Mouse (Mus musculus): ENCODE measurements around the gene Zfp3.

Zfp3 gene

DNA sequence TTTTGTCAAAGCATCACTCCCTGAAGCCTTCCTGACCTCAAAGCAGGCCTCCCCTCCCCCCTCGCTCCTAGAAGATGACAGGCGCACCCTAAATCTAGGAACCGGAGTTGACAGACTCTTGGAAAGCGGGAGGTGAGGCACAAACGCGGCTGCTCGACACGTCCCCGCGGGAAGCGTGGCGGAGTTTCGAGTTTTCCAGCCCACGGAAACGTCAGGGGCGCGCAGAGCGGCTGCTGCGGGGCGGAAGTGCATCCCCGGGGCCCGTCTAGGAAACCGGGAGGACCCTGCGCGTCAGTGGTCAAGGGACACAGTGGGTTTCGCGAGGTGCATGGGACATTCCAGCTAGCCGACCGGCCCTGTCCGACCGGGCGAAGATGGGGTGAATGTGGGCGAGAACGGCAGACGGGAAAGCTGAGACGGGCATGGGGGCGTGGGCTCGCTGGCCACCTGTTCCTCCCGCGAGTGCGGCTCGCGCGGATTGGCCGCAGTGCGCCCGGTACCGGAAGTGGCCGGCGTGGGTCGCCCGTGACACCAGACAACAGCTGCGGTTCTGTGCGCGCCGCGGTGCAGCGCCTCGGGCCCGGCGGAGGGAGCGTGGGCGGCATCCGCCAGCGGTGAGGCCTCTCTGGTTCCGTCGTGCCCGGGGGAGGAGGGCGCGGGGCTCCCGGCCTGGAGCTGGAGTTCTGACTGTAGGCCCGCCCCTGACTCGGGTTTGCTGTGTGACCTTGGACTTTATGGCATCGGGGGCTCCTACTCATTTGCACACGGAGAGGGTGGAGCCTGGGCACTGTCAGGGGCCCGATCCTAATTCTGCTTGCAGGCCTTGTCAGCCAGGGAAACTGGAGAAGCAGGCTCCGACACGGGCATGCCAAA is at the start of gene Zfp3:
Zfp3 (plus strand) TSS at position 274 of the 873 bp plus-strand sequence.
- peak; percentile 78 for DNase-seq (ENCODE audit: low read depth, low spot score)

DNA sequence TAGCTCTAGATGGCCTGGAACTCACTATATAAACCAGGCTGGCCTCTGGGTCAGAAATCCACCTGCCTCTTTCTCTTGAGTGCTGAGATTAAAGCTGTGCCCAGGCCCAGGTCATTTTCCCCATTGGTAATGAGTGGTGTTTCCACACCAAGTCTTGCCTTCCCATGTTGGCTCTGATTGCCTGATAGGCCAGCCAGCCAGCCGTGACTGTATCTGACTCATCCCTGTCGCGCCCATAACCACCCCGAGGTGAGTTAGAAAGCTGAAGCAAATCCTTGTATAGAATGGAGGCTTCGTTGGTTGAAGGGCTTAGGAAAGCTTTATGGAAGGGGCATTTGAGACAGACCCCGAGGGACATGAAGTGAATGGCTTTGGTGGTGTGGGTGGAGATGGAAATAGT is 48.2 kb upstream of the Zfp3 start:
- DNase-seq (ENCODE audit: low read depth, low spot score), result no peak

DNA sequence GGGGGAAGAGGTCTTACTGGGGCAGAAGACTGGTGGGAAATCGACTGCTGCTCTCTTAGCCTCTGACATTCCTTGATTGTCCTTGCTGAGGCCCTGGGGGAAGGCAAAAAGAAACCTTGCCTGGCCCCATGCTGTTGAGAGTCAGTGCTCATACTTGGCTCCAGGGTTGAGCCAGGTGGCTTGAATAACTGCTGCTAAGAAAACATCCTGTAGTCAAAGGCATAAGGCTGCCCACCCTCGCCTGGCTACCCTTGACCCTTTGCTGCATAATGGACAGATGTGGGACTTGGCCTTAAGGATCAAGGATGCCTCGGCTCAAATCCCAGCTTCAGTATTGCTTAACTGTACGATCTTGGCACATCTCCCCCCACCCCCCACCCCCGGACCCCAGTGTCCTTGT is 45.5 kb upstream of the Zfp3 start:
- no peak for DNase-seq (ENCODE audit: low read depth, low spot score)

DNA sequence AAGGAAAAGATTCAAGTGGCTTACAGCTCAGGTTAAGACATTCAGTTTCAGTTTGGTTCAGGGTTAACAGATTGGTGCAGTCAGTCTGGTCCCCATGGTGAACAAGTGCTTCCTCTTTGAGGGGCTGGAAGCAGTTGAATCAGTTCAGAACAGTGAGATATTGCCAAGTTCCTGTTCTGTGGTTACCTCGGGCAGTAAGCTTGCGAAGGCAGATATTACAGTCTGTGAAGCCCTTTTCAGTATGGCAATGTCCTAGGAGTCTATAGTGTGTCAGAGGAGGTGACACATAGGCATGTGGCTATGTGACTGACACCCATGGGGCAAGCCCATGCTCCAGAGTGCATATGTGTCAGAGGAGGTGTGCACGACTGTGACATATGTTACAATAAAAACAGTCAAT is 43.4 kb upstream of the Zfp3 start:
- no peak for DNase-seq (ENCODE audit: low read depth, low spot score)

- no peak for DNase-seq (ENCODE audit: low read depth, low spot score)
Observed at GRCm38 (mm10) chr11:70721072-70721471, 42.9 kb upstream of the Zfp3 start.

- no peak for DNase-seq (ENCODE audit: low read depth, low spot score)
Observed at GRCm38 (mm10) chr11:70724706-70725105, 39.3 kb upstream of the Zfp3 start.

DNA sequence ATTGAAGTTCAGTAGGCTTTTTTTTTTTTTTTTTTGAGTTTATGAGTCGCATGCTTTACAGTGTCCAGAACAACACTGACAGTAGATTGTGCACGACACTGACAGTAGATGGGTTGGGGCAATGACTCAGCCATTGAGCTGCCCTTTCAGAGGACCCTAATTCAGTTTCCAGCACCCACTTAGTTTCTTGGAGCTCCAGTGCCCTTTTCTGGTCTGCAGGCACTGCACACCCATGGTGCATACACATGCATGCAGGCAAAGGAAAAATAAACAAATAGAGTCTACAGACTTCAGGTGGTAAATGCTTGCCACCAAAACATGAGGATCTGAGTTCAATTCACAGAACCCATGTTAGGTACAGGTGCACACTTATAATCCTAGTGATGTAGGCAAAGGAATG is 37.4 kb upstream of the Zfp3 start:
- DNase-seq (ENCODE audit: low read depth, low spot score), result no peak

GRCm38 (mm10) chr11:70727385-70727784 is 36.6 kb upstream of the Zfp3 start:
- DNase-seq (ENCODE audit: low read depth, low spot score), result no peak

DNA sequence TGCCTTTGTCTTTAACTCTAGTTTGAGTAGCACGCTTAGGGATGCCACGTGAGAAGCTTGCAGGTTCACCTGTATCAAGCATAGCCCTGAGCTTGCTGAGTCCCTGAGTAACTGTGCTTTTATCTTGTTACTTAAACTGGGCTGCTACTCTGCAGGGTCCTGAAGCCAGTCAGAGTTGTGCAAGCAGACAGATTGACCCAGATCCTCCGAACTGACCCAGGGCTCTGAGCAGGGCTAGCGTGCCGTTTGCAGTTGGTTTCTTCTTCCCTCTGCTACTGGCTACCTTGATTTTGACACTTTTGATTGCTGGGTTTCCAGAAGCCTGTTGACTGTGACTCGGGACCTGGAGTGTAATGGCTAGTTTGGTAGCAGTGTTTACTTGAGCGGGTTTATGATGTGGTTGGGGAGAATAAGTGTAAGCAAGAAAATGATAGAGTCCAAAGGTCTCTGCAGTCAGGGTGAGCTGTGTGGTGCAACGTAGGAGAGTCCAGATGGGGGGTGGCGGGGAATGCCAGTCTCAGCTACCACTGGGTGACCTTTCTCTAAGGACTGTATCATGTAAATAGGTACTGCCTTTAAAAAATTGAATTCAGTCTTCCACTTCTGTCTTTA is 33.5 kb upstream of the Zfp3 start:
- no peak for DNase-seq (ENCODE audit: low read depth, low spot score)

DNA sequence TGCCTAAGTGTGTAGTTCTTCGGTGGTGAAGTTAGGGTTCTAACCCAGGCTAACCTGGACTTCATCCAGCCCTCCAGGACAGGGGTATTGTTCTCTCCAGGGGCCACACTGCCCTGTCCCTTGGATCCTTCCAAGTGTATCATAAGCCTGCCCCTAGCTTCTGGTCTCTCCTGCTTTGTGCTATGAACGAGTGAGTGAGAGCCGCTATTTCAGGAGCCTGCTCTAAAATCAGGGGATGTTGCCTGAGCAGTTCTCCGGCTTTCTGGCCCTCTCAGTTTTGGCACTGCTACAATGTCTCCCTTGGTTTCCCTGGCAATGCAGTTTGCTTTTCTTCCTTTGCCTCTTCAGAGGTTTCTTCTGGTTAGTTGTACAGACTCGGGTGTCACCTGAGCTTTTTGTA is 32.8 kb upstream of the Zfp3 start:
- no peak for DNase-seq (ENCODE audit: low read depth, low spot score)

DNA sequence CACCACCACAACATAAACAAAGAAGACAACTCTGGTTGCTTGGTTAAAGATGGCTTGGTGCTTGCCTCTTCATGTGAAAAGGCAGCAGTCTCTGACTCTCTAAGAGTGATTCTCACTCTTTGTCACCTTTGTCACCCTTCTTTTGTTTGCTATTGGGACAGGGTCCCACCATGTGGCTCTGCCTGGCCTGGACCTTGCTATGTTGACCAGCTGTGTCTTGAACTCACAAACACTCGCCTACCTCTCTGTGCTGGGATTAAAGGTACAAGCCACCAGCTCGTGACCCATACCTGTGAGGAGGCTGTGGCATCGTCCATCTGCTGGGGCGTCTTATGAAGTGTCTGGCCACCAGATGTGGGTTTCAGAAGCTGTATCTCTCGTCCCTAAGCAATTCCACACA is 30.8 kb upstream of the Zfp3 start:
- no peak for DNase-seq (ENCODE audit: low read depth, low spot score)

GRCm38 (mm10) chr11:70737749-70738148 is 26.3 kb upstream of the Zfp3 start:
- DNase-seq (ENCODE audit: low read depth, low spot score), result no peak

GRCm38 (mm10) chr11:70741603-70742002 is 22.4 kb upstream of the Zfp3 start:
- DNase-seq (ENCODE audit: low read depth, low spot score), result no peak

- DNase-seq (ENCODE audit: low read depth, low spot score), result no peak
Observed at GRCm38 (mm10) chr11:70742117-70742516, 21.9 kb upstream of the Zfp3 start.

DNA sequence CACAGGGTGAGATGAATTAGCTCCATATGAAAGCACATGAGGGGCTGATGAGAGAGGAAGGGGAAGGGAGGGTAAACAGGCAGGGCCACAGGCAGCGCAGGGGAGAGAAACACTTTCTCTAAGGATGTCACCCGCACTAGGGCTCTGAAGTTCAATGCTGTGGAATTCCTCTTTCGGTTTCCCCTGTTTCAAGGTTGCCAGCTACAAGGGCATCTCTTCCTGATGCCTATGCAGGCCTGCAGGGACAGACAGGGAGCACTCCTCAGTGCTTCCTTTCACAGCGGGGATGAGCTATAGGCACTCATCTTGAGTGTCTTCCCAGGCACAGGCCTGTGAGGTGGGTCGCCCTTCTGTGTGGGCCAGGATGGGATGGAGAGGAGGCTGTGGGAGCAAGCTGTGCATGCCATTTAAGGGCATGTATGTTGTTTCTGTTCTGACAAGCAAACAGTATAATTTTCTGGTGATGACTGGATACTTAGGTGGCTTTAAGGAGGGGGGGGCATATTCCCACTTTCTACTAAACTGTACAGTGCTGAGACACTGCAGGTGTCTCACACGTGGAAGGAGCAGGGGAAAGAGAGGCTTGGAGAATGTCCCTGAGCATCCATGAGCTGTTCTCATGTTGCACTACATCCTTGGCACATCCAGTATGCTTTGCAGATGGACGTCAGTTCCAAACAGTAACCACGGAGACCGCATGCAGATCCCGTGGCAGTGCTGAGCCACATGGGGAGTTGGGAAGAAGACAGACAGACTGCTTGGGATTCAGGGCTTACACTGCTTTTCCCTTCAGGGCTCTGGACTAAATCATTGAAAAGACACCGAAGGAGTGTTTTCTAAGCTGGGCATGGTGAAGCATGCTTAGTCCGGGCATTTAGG is 21.2 kb upstream of the Zfp3 start:
- no peak for DNase-seq (ENCODE audit: low read depth, low spot score)

GRCm38 (mm10) chr11:70745636-70746035 is 18.4 kb upstream of the Zfp3 start:
- DNase-seq (ENCODE audit: low read depth, low spot score), result no peak

DNA sequence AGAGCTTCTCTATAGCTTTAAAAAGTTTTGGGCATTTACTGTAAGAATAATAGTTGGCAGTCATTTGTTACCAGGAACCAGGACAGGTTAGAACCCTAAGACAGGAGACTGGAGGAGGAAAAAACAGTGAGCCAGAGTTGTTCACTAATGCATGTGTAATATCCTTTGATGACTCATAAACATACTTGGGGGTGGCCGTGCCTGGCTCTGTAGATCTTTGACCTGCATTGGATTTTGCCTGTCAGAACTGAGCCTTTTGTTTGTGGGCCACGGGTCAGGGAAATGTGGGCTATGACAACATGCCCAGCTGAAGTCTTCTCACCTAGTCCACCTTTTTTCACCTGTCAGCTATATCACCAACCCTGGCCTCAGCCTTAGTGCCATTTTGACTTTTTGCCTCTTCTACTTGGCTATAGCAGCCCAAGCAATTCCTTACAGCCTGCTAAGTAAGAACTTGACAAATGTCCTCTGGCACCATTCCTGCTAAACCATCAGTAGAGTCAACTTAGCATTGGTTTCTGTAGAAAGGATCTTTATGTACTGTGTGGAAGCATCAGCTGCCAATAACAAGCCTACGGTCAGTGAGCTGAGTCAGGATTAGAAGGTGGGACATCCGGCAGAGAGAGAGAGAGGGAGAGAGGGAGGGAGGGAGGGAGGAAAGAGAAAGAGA is 16.0 kb upstream of the Zfp3 start:
- DNase-seq (ENCODE audit: low read depth, low spot score), result no peak

- no peak for DNase-seq (ENCODE audit: low read depth, low spot score)
Observed at GRCm38 (mm10) chr11:70752337-70753017, 11.5 kb upstream of the Zfp3 start.

- DNase-seq (ENCODE audit: low read depth, low spot score), result no peak
Observed at GRCm38 (mm10) chr11:70753146-70753545, 10.9 kb upstream of the Zfp3 start.

GRCm38 (mm10) chr11:70754476-70754875 is 9.5 kb upstream of the Zfp3 start:
- no peak for DNase-seq (ENCODE audit: low read depth, low spot score)

- peak; percentile 25 for DNase-seq (ENCODE audit: low read depth, low spot score)
Observed at GRCm38 (mm10) chr11:70754958-70755357, 9.1 kb upstream of the Zfp3 start.
